Mouse (Mus musculus) CH12.LX (cell line): ENCODE data around the gene Cdyl2. TPM values are rescaled to one million over a fixed set of nuclear protein-coding genes. Genes with fewer than 3 reads are reported as not detected.

Experiments
- DNase-seq: peaks from one replicate; pipeline ENCODE4 v3.0.0-alpha.2; 2013; ENCODE audit errors: extremely low read depth
- H3K27ac ChIP-seq: 2 replicates; pipeline ENCODE4 v1.5.1; 2012; ENCODE audit warnings: low read depth, mild to moderate bottlenecking, control low read depth, moderate library complexity; ENCODE audit not compliant: insufficient read depth
- H3K27me3 ChIP-seq: replicated peaks from 2 replicates; pipeline ENCODE3; 2012; ENCODE audit warnings: inconsistent platforms
- H3K36me3 ChIP-seq, 2 experiments: replicated peaks in 1 of 2; 2 replicates each; pipeline versions ENCODE3 to v1.6.1; 2012; ENCODE audit warnings: inconsistent platforms in 1 of 2, low read length in 1 of 2, mild to moderate bottlenecking in 1 of 2, mixed read lengths in 1 of 2, moderate library complexity in 1 of 2; ENCODE audit not compliant: control insufficient read depth in 1 of 2, insufficient read depth in 1 of 2
- H3K4me1 ChIP-seq, 2 experiments: 2 replicates each; pipeline ENCODE4 v1.6.1; 2012; ENCODE audit warnings: inconsistent platforms in 1 of 2, moderate library complexity in 1 of 2; ENCODE audit not compliant: insufficient read depth in 2 of 2, control insufficient read depth in 1 of 2
- H3K4me2 ChIP-seq: 2 replicates; pipeline ENCODE4 v1.6.1; 2012; ENCODE audit warnings: low read depth, mild to moderate bottlenecking, control low read depth; ENCODE audit not compliant: poor library complexity, insufficient read depth, severe bottlenecking
- H3K4me3 ChIP-seq, 3 experiments: fragments of 150-350 bp in 1 of 3; sonication (generic) in 1 of 3; replicated peaks in 1 of 3; 2 replicates each; pipeline versions ENCODE3 to v1.5.1; 2011 to 2012; ENCODE audit warnings: low read depth in 2 of 3, low read length in 2 of 3, mild to moderate bottlenecking in 2 of 3, moderate library complexity in 2 of 3, control low read depth in 1 of 3, improper control_type of control experiment in 1 of 3, inconsistent platforms in 1 of 3, mixed read lengths in 1 of 3; ENCODE audit not compliant: poor library complexity in 1 of 3
- H3K79me2 ChIP-seq: replicated peaks from 2 replicates; pipeline ENCODE4 v1.6.1; 2012; ENCODE audit warnings: mild to moderate bottlenecking, moderate library complexity; ENCODE audit not compliant: control insufficient read depth, poor library complexity, insufficient read depth, severe bottlenecking; ENCODE audit errors: extremely low read depth
- H3K9ac ChIP-seq: 2 replicates; pipeline ENCODE4 v1.6.1; 2012; ENCODE audit warnings: low read depth, mild to moderate bottlenecking, control low read depth, moderate library complexity; ENCODE audit not compliant: insufficient read depth
- H3K9me3 ChIP-seq: replicated peaks from 2 replicates; pipeline ENCODE3; 2012; ENCODE audit warnings: low read length, inconsistent platforms, mixed read lengths
- CHD2 ChIP-seq: IDR thresholded peaks from 2 replicates; pipeline ENCODE4 v1.6.1; 2011; ENCODE audit warnings: low read length, improper control_type of control experiment
- ELF1 ChIP-seq: IDR thresholded peaks from 2 replicates; pipeline ENCODE4 v1.6.1; 2014; ENCODE audit warnings: low read depth, mild to moderate bottlenecking, inconsistent platforms, low read length, improper control_type of control experiment
- HCFC1 ChIP-seq: IDR thresholded peaks from 2 replicates; pipeline ENCODE4 v1.6.1; 2012; ENCODE audit warnings: low read depth, mild to moderate bottlenecking, inconsistent platforms, low read length, improper control_type of control experiment
- MAFK ChIP-seq: IDR thresholded peaks from 2 replicates; pipeline ENCODE4 v1.6.1; 2011; ENCODE audit warnings: low read length, improper control_type of control experiment; ENCODE audit not compliant: insufficient replicate concordance
- MAX ChIP-seq: IDR thresholded peaks from 2 replicates; pipeline ENCODE4 v1.6.1; 2011; ENCODE audit warnings: low read length, improper control_type of control experiment
- MAZ ChIP-seq: IDR thresholded peaks from 2 replicates; pipeline ENCODE4 v1.6.1; 2012; ENCODE audit warnings: low read depth, mild to moderate bottlenecking, inconsistent platforms, low read length, improper control_type of control experiment, moderate library complexity
- MXI1 ChIP-seq: IDR thresholded peaks from 2 replicates; pipeline ENCODE4 v1.6.1; 2011; ENCODE audit warnings: mild to moderate bottlenecking, low read depth, low read length, improper control_type of control experiment
- MYC ChIP-seq: IDR thresholded peaks from 2 replicates; pipeline ENCODE4 v1.6.1; 2011; ENCODE audit warnings: low read depth, mild to moderate bottlenecking, improper control_type of control experiment, low read length
- POLR2A ChIP-seq: IDR thresholded peaks from 2 replicates; pipeline ENCODE4 v1.6.1; 2011; ENCODE audit warnings: low read depth, mild to moderate bottlenecking, improper control_type of control experiment, low read length
- POLR2AphosphoS2 ChIP-seq: IDR thresholded peaks from 2 replicates; pipeline ENCODE4 v1.6.1; 2011; ENCODE audit warnings: low read depth, low read length, improper control_type of control experiment
- SMC3 ChIP-seq: IDR thresholded peaks from 2 replicates; pipeline ENCODE4 v1.6.1; 2011; ENCODE audit warnings: low read depth, low read length, improper control_type of control experiment
- TCF12 ChIP-seq: IDR thresholded peaks from 2 replicates; pipeline ENCODE4 v1.6.1; 2014; ENCODE audit warnings: low read depth, mild to moderate bottlenecking, inconsistent platforms, low read length, improper control_type of control experiment
- UBTF ChIP-seq: IDR thresholded peaks from 2 replicates; pipeline ENCODE4 v1.6.1; 2012; ENCODE audit warnings: low read depth, mild to moderate bottlenecking, inconsistent platforms, low read length, improper control_type of control experiment, moderate library complexity
- USF1 ChIP-seq: IDR thresholded peaks from 2 replicates; pipeline ENCODE4 v1.6.1; 2014; ENCODE audit warnings: low read depth, mild to moderate bottlenecking, inconsistent platforms, low read length, improper control_type of control experiment
- ZC3H11A ChIP-seq: IDR thresholded peaks from 2 replicates; pipeline ENCODE4 v1.6.1; 2012; ENCODE audit warnings: low read depth, mild to moderate bottlenecking, inconsistent platforms, low read length, improper control_type of control experiment
- ZKSCAN1 ChIP-seq: IDR thresholded peaks from 2 replicates; pipeline ENCODE4 v1.6.1; 2012; ENCODE audit warnings: low read depth, inconsistent platforms, low read length, improper control_type of control experiment, borderline replicate concordance
- ZMIZ1 ChIP-seq: IDR thresholded peaks from 2 replicates; pipeline ENCODE4 v1.6.1; 2012; ENCODE audit warnings: low read depth, mild to moderate bottlenecking, inconsistent platforms, low read length, improper control_type of control experiment
- dilution Hi-C: fragments of 300-500 bp; cut with MboI; formaldehyde crosslinking; loops from 2 replicates; pipeline ENCODE4 v1.14.3; 2020; ENCODE audit warnings: low sequenced_read_pairs; ENCODE audit not compliant: extremely low pct_unique_long_range_greater_than_20kb, extremely low pct_ligation_motif_present
- in situ Hi-C: fragments of 300-500 bp; cut with MboI; formaldehyde crosslinking; loops from 3 replicates; pipeline ENCODE4 v1.14.3; 2019; ENCODE audit warnings: low sequenced_read_pairs, low pct_ligation_motif_present, low pct_unique_long_range_greater_than_20kb, mixed read lengths
- polyA plus RNA-seq: library from polyadenylated mRNA; unstranded; fragments of >175 nt; gene quantifications from 2 replicates; pipeline ENCODE4 v1.2.1, GENCODE M21; 2012; ENCODE audit warnings: low read depth; ENCODE audit not compliant: insufficient read length
- total RNA-seq, 2 experiments: library from RNA; depleted of rRNA; stranded (reverse); fragments of 300-350 nt in 1 of 2; fragments of >200 nt in 1 of 2; gene quantifications; 2 replicates each; pipeline ENCODE4 v1.2.3; 2012 to 2014

Gene Cdyl2
- total and polyA plus RNA-seq, 3 experiments = 4.4 to 9.4 (median 6.9) TPM

DNA sequence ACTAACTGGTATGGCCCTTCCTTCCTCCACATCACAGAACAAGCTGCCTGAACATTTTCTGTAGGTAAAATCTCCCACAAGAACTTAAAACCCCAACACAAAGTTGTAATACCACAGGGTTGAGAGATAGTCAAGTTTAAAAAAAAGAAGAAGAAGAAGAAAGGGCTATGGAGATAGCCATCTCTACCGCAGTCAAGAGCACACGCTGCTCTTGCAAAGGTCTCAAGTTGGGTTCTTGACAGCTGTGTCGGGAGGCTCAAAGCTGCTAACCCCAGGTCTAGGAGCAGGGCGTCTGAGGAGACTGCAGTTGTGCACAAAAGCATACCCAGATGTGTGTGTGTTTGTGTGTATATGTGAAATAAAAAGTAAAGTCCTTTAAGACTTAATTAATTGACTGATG is 142.2 kb downstream of the Cdyl2 start:
- peaks cover 3 to 61% of the 10 kb centered on the region in 2 experiments for H3K36me3 ChIP-seq
- no peak overlapping the region for H3K27ac ChIP-seq
- no peak overlapping the region for H3K4me2 ChIP-seq
- dilution Hi-C loops = no loop called here
- in situ Hi-C loops = no loop called here
- DNase-seq = no peak
- H3K4me1 ChIP-seq = peaks cover 9 to 26% of the 10 kb centered on the region in 2 experiments
- TF ChIP-seq MXI1 (no peak), MAFK (no peak), CHD2 (no peak), ZC3H11A (no peak), MYC (no peak), POLR2AphosphoS2 (no peak), ZKSCAN1 (no peak), UBTF (no peak), POLR2A (no peak), ELF1 (no peak), TCF12 (no peak), MAX (no peak), MAZ (no peak), USF1 (no peak), ZMIZ1 (no peak), SMC3 (no peak)
- no peaks in the 10 kb centered on the region for H3K27me3 ChIP-seq
- H3K4me3 ChIP-seq = no peak overlapping the region
- no peaks in the 10 kb centered on the region for H3K79me2 ChIP-seq
- H3K9ac ChIP-seq = no peak overlapping the region
- H3K9me3 ChIP-seq = no peaks in the 10 kb centered on the region

DNA sequence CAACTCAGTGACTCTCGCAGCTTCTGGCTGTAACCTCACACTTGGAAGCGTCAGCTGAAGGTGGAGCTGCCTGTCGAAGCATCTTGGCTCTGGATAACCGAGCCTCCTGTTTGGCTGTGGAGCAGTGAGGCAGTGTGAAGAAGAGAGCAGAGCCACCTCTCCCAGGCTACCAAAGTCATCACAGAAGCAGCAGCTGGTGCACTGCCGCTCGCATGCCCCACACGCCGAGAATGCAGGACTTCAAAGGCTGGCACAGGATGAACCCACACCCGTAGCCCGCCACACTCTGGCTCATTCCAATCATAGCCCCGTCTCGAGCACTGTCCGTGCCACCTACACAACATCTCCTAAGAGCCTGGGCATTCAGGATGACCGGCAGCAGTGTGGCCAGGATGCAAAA is 142.7 kb downstream of the Cdyl2 start:
- no peak for TF ChIP-seq HCFC1
- TF ChIP-seq, all 38 proteins: peak for 0
- Histone ChIP-seq H3K27me3 (no peaks in the 10 kb centered on the region), H3K27ac (no peak overlapping the region), H3K9ac (no peak overlapping the region), H3K4me2 (no peak overlapping the region), H3K36me3 (peaks cover 3 to 63% of the 10 kb centered on the region in 2 experiments), H3K79me2 (no peaks in the 10 kb centered on the region), H3K9me3 (no peaks in the 10 kb centered on the region), H3K4me1 (peaks cover 9 to 26% of the 10 kb centered on the region in 2 experiments), H3K4me3 (no peak overlapping the region)
- dilution Hi-C loops = no loop called here
- in situ Hi-C loops = no loop called here
- DNase-seq = no peak
